Mouse (Mus musculus): ENCODE data around the gene Rspo1. TPM values are rescaled to one million over a fixed set of nuclear protein-coding genes. Genes with fewer than 3 reads are reported as not detected.
A peak's percentile ranks its signal among the peaks of the same experiment; 100 is the strongest.
"Not testable (repeated sequence)": the region's sequence is repeated elsewhere in the genome, so short reads cannot be mapped to it uniquely, and the experiment has no call there.

Gene Rspo1
- polyA plus RNA-seq (2014; fragmentation: Nextera tagmentation; extraction: Ambion mirVana): 56.2 and 64.8 TPM in 2 replicates

DNA sequence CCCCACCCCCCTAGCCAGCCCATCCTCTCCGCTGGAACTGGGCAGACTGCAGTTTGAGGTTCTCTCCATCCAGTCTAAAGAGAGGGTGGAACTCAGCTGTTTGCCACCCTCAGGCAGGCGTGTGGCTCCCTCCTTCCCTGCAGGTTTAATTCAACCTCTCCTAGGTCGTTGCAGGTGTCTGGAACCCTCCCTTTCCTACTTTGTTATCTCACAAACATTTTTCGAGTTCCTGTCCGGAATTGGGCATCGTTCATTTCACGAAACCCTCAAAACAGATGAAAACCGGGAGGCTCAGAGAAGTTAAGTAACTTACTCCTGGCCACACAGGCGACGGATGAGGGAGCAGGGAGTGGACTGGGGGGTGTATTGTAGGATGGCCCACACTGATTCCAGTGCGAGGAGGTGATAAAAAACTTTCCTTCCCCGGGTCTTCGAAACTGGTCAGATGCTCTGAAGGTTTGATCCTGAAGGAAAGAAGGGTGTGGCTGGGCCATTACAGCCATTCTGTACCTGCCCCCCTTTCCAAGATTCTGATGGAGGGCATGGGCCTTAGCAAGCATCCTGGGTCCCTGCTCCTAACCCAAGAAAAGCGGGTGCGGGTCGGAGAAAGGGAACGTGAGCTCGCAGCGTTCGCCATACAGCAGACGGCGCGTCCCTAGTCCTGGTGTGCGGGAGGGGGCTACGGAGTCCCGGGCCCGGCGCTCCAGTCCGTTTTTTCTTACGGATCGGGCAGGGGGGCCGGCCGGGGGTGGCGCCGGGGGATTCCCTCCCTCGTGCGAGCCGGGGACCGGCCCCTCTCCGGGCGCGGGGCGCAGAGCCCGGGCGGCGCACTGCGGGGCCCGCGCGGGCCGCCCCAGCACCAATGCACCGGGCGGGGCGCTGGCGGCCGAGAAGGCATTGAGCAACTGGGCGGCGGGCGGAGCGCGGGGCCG, at the start of gene Rspo1:
Gene Rspo1 (plus strand): TSS at position 760 of the 932 bp plus-strand sequence.
- DNase-seq (ENCODE audit: low spot score) (peak; percentile 72), ATAC-seq (replicated peaks; ENCODE audit: low FRiP score) (peak; percentile 38)
- peaks cover 56% of the 10 kb centered on the region for H3K27me3 ChIP-seq (ENCODE audit: control insufficient read depth, insufficient read depth, low read length)
- peak within 1 kb of the TSS; percentile 52 for H3K4me2 ChIP-seq (ENCODE audit: low read depth, low read length, severe bottlenecking)
- peak within 1 kb of the TSS; percentile 47 for H3K4me3 ChIP-seq (ENCODE audit: low read depth, low read length)
- no peaks in the 10 kb centered on the region for H3K36me3 ChIP-seq (ENCODE audit: control insufficient read depth, insufficient read depth, low read length)
- H3K27ac ChIP-seq (ENCODE audit: low read depth, low read length): peak within 1 kb of the TSS; percentile 37; the same call in 1 of the 2 replicates
- WGBS: 1% methylated on average over 62 of the region's 62 CpGs
- H3K9ac ChIP-seq (ENCODE audit: low read length): peak within 1 kb of the TSS; percentile 59
- H3K4me1 ChIP-seq (replicated peaks; ENCODE audit: control insufficient read depth, insufficient read depth, low read length): peaks cover 25% of the 10 kb centered on the region
- no peaks in the 10 kb centered on the region for H3K9me3 ChIP-seq (ENCODE audit: control insufficient read depth, low read length)

- no peaks in the 10 kb centered on the region for H3K9me3 ChIP-seq (ENCODE audit: control insufficient read depth, low read length)
- H3K36me3 ChIP-seq (ENCODE audit: control insufficient read depth, insufficient read depth, low read length): no peaks in the 10 kb centered on the region; the same call in 1 of the 2 replicates
- H3K4me3 ChIP-seq (ENCODE audit: low read depth, low read length): peak within 1 kb of the TSS; percentile 93
- peak; percentile 99 for ATAC-seq (replicated peaks; ENCODE audit: low FRiP score)
- H3K9ac ChIP-seq (ENCODE audit: low read length): peak within 1 kb of the TSS; percentile 83
- H3K27ac ChIP-seq (ENCODE audit: low read depth, low read length): 0 out of 2 replicates have a peak within 1 kb of the TSS, but pooled peaks have one; percentile 4
- DNase-seq (ENCODE audit: low spot score): peak; percentile 92
- no peaks in the 10 kb centered on the region for H3K27me3 ChIP-seq (ENCODE audit: control insufficient read depth, insufficient read depth, low read length)
- peak within 1 kb of the TSS; percentile 79 for H3K4me2 ChIP-seq (ENCODE audit: low read depth, low read length, severe bottlenecking)
- H3K4me1 ChIP-seq (replicated peaks; ENCODE audit: control insufficient read depth, insufficient read depth, low read length): peaks cover 14% of the 10 kb centered on the region
- WGBS: under 1% methylated on average over 52 of the region's 52 CpGs
These were observed 49.4 kb upstream of the Rspo1 start, which contains the start of gene 9930104L06Rik for GRCm38 (mm10) chr4:124936613-124937471. Gene 9930104L06Rik, plus strand, starts transcription at chr4:124937048.

GRCm38 (mm10) chr4:124939211-124939610, 47.0 kb upstream of the Rspo1 start, which contains the start of gene Cdca8:
Gene Cdca8, minus strand, starts transcription at chr4:124939311.
- WGBS: 87% methylated on average over 4 of the region's 4 CpGs
- not testable (repeated sequence) for H3K27me3 ChIP-seq (ENCODE audit: control insufficient read depth, insufficient read depth, low read length); H3K9ac ChIP-seq (ENCODE audit: low read length); H3K9me3 ChIP-seq (ENCODE audit: control insufficient read depth, low read length); H3K36me3 ChIP-seq (ENCODE audit: control insufficient read depth, insufficient read depth, low read length); H3K4me3 ChIP-seq (ENCODE audit: low read depth, low read length); H3K4me2 ChIP-seq (ENCODE audit: low read depth, low read length, severe bottlenecking); ATAC-seq (replicated peaks; ENCODE audit: low FRiP score); H3K27ac ChIP-seq (ENCODE audit: low read depth, low read length); DNase-seq (ENCODE audit: low spot score)
- H3K4me1 ChIP-seq (replicated peaks; ENCODE audit: control insufficient read depth, insufficient read depth, low read length): peaks cover 14% of the 10 kb centered on the region

DNA sequence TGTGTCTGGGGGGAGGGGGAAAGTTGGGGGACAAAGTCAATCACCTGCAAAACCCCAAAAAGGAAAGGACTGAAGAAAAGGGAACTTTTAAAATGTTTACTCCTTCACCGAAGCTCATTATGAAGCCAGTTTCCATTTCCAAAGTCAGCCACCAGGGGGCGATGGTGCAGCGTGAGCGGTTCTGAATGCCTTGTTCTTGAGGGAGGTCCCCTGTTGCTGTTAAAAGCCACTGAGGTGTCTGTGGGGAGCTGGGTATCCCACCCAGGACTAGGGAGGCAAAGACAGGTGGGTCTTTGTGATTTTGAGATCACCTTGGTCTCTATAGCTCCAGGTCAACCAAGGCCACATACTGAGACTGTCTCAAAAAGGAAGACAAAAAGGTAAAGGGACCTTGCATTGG, 43.2 kb upstream of the Rspo1 start:
- DNase-seq (ENCODE audit: low spot score) (peak; percentile 91), ATAC-seq (replicated peaks; ENCODE audit: low FRiP score) (no peak)
- H3K36me3 ChIP-seq (ENCODE audit: control insufficient read depth, insufficient read depth, low read length): no peaks in the 10 kb centered on the region; the same call in 1 of the 2 replicates
- no peaks in the 10 kb centered on the region for H3K4me1 ChIP-seq (replicated peaks; ENCODE audit: control insufficient read depth, insufficient read depth, low read length)
- 6% methylated on average over 4 of the region's 4 CpGs for WGBS
- no peaks in the 10 kb centered on the region for H3K9me3 ChIP-seq (ENCODE audit: control insufficient read depth, low read length)
- H3K4me3 ChIP-seq (ENCODE audit: low read depth, low read length): no peak overlapping the region
- no peak overlapping the region for H3K4me2 ChIP-seq (ENCODE audit: low read depth, low read length, severe bottlenecking)
- no peak overlapping the region for H3K27ac ChIP-seq (ENCODE audit: low read depth, low read length)
- H3K9ac ChIP-seq (ENCODE audit: low read length): no peak overlapping the region
- H3K27me3 ChIP-seq (ENCODE audit: control insufficient read depth, insufficient read depth, low read length): no peaks in the 10 kb centered on the region

DNA sequence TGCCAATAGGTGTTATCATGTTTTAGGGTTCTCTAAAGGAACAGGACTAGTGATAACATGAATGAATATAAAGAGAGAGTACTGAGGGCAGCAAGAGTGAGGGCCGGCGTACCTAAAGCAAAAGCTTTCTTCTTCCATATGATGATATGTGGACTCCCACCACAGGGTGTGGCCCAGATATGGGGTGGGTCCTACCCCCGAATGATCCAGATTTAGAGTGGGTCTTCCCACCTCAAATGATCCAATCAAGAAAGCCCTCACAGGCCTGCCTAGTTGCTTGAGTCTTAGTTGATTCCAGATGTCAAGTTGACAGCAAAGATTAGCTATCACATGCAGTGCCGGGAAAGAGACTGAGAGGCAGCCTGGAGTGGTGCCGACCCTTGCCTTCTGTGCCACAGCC, 42.4 kb upstream of the Rspo1 start:
- DNase-seq (ENCODE audit: low spot score): no peak
- H3K9ac ChIP-seq (ENCODE audit: low read length): no peak overlapping the region

GRCm38 (mm10) chr4:124944961-124945360, 41.3 kb upstream of the Rspo1 start:
- no peaks in the 10 kb centered on the region for H3K9me3 ChIP-seq (ENCODE audit: control insufficient read depth, low read length)
- no peak overlapping the region for H3K27ac ChIP-seq (ENCODE audit: low read depth, low read length)
- ATAC-seq (replicated peaks; ENCODE audit: low FRiP score) (no peak), DNase-seq (ENCODE audit: low spot score) (no peak)
- H3K4me1 ChIP-seq (replicated peaks; ENCODE audit: control insufficient read depth, insufficient read depth, low read length): no peaks in the 10 kb centered on the region
- H3K9ac ChIP-seq (ENCODE audit: low read length): no peak overlapping the region
- H3K4me2 ChIP-seq (ENCODE audit: low read depth, low read length, severe bottlenecking): no peak overlapping the region
- H3K27me3 ChIP-seq (ENCODE audit: control insufficient read depth, insufficient read depth, low read length): no peaks in the 10 kb centered on the region
- no peaks in the 10 kb centered on the region; the same call in 1 of the 2 replicates for H3K36me3 ChIP-seq (ENCODE audit: control insufficient read depth, insufficient read depth, low read length)
- H3K4me3 ChIP-seq (ENCODE audit: low read depth, low read length): no peak overlapping the region
- WGBS: 53% methylated on average over 2 of the region's 2 CpGs

More for the DNA sequence above, 42.4 kb upstream of the Rspo1 start:
- ATAC-seq (replicated peaks; ENCODE audit: low FRiP score): no peak
- WGBS: 87% methylated on average over 5 of the region's 5 CpGs
- H3K27ac ChIP-seq (ENCODE audit: low read depth, low read length): no peak overlapping the region
- H3K36me3 ChIP-seq (ENCODE audit: control insufficient read depth, insufficient read depth, low read length): no peaks in the 10 kb centered on the region; the same call in 1 of the 2 replicates
- no peaks in the 10 kb centered on the region for H3K27me3 ChIP-seq (ENCODE audit: control insufficient read depth, insufficient read depth, low read length)
- H3K4me2 ChIP-seq (ENCODE audit: low read depth, low read length, severe bottlenecking): no peak overlapping the region
- no peak overlapping the region for H3K4me3 ChIP-seq (ENCODE audit: low read depth, low read length)
- H3K9me3 ChIP-seq (ENCODE audit: control insufficient read depth, low read length): no peaks in the 10 kb centered on the region
- no peaks in the 10 kb centered on the region for H3K4me1 ChIP-seq (replicated peaks; ENCODE audit: control insufficient read depth, insufficient read depth, low read length)

DNA sequence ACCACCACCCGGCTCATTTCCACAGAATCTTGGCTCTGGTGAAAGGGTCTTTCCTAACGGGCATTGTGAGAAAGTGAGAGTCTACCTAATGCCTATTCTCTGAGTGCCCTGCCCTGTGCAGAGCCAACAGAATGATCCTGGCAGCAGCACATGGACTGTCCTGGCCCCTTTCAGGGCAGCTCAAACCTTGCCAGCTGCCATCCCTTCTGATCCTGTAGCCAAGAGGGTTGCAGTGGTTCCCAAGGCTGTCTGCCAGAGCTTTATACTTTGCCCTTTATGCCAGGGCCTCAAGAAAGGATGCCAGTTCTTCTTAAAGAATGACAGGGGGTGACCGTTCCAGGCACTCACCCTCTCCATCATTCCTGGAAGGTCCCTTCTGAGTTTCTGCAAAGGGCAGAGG, 36.7 kb upstream of the Rspo1 start:
- Histone ChIP-seq H3K27ac (ENCODE audit: low read depth, low read length) (no peak overlapping the region), H3K9ac (ENCODE audit: low read length) (no peak overlapping the region; the same call in 1 of the 2 replicates), H3K4me1 (replicated peaks; ENCODE audit: control insufficient read depth, insufficient read depth, low read length) (no peaks in the 10 kb centered on the region), H3K9me3 (ENCODE audit: control insufficient read depth, low read length) (no peaks in the 10 kb centered on the region), H3K36me3 (ENCODE audit: control insufficient read depth, insufficient read depth, low read length) (no peaks in the 10 kb centered on the region), H3K27me3 (ENCODE audit: control insufficient read depth, insufficient read depth, low read length) (no peaks in the 10 kb centered on the region), H3K4me3 (ENCODE audit: low read depth, low read length) (no peak overlapping the region), H3K4me2 (ENCODE audit: low read depth, low read length, severe bottlenecking) (no peak overlapping the region)
- no peak for ATAC-seq (replicated peaks; ENCODE audit: low FRiP score)
- WGBS: 83% methylated on average over 3 of the region's 3 CpGs
- no peak for DNase-seq (ENCODE audit: low spot score)
